Mouse (Mus musculus) megakaryocyte, adult 5-6 weeks (primary cell): ENCODE results near the gene Ncapd2. TPM values are rescaled to one million over a fixed set of nuclear protein-coding genes. Genes with fewer than 3 reads are reported as not detected.

Experiments
- ATAC-seq: 2 replicates; pipeline ENCODE4 v1.8.0; 2016; ENCODE audit warnings: mild to moderate bottlenecking, inconsistent platforms; ENCODE audit not compliant: poor library complexity, severe bottlenecking
- total RNA-seq, 2 experiments: library from RNA; stranded (forward) in 1 of 2; stranded (reverse) in 1 of 2; fragments of 153-499, 151-499 nt in 1 of 2; fragments of 221-1000, 200-1000 nt in 1 of 2; gene quantifications; 2 replicates each; pipeline versions ENCODE4 v1.2.3 to v1.2.4; 2015 to 2017

Ncapd2 gene
- total RNA-seq, 2 experiments from 2014 or later = 195 to 231 TPM

DNA sequence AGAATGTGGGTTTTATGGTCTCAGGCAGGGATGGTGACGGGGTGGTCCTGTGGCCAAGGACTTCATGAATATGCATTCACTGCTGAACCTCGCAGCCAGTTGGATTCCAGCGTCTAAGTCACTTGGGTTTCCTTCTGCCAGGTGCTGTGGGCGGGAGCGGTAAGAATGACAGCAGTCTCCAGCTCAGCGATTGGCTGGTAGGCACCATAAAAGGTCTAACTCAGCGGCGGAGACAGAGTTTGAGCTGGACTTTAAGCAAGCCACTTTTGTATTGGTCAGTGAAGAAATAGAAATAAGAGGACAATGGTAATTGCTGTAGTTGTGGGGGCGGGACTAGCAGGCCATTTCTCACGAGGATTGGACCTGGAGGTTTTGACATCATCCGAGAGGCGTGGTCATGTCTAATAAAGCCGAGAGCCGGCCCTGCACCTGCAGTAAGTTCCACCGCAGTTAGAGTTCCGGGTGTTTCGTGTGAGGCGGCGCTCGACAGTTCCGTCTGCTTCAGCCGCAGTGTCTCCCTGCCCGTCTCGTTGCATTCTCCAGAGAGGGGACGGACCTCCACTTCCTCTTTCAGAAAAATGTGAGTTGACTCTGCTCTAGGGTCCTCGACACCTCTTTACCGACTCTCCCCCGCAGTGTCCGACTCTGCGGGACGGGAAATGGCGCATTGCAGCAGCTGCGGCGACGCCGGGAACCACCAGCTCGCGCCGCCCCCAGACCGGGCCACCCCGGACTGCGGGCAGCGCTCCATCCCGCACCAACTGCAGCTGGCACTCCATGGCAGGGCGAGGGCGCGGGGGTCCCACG lies 23.9 kb upstream of the Ncapd2 start, which contains the start of gene Vamp1:
Gene Vamp1 (plus strand): TSS at position 404 of the 807 bp plus-strand sequence.
- peak; percentile 88 for ATAC-seq

DNA sequence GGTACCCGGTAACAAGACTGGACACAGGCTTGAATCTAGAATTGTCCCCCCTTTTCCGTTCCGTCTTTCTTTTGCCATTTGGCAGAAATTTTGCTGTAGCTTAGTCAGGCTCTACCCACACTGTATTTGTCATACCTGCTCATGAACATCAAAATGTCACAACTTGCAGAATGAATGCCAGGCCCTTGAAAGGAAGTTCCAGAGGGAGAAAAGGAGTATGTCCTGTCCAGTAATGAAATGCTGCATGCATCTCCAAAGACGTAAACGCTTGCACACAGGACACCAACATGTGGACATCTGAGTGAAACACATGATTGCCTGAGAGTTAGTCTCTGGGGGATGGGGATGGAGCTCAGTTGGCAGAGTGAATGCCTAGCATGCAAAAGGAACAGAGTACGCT lies 22.2 kb upstream of the Ncapd2 start:
- ATAC-seq = no peak

DNA sequence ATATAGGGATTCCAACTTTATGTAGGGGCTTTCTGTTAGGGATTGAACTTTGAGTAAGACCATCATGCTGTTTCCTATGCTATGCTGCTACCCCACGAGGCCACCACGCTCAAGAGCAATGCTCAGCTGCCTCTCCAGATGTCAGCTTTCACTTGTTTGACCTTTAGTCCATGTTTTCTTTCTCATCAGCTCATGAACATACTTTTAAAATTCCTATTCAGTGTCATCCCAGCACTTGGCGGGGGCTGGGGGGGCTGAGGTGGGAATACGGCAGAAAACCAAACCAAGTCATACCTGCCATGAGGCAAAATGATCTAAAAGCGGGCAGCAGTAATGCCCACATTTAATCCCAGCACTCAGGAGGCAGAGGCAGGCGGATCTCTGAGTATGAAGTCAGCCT lies 21.6 kb upstream of the Ncapd2 start:
- ATAC-seq = no peak

DNA sequence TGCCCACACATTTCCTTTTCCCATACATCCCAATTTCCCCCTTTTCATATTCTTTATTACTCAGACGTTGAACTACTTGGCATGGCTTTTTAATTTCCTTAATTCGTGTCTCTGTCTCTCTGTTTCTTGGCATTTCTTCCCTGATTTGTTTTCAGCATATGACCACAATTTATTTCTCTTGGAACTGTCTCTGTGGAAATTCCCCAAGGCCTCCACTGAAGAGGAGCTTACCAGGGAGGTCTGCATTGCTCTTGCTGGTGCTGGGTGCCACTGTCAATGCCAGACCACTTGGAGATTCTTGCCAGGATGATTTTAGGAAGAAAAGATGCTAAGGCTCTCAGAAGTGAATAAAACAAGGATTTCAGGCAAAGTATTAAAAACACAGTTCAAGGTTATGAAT lies 21.1 kb upstream of the Ncapd2 start:
- ATAC-seq = no peak

DNA sequence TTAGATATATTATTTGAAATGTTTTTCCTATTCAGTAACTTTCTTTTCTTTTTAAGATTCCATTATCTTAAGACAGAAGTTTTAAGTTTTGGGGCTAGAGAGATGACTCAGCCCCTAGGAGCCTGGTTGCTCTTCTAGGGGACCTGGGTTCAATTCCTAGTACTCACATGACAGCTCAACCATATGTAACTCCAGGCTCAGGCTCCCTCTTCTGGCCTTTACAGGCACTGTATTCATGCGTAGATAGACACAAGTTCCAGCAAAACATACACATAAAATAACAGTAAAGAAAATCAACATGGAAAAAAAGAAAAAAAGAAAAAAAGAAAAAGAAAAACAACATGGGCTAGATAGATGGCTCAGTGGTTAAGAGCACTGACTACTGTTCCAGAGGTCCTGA lies 18.9 kb upstream of the Ncapd2 start:
- no peak for ATAC-seq

DNA sequence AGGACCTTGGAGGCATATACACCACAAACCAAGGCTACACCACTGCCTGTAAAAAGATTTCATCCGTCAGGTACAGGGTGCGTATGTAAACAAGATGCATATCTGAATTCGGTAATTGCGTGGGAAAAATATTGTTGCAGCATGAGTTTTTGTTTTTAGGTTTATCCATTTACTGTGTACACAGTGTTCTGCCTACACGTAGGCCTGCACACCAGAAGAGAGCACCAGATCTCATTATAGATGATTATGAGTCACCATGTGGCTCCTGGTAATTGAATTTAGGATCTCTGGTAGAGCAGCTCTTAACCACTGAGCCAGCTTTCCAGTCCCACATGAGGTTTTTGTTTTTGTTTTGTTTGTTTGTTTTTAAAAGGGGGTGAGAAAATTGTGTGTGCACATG lies 5.7 kb upstream of the Ncapd2 start:
- no peak for ATAC-seq

DNA sequence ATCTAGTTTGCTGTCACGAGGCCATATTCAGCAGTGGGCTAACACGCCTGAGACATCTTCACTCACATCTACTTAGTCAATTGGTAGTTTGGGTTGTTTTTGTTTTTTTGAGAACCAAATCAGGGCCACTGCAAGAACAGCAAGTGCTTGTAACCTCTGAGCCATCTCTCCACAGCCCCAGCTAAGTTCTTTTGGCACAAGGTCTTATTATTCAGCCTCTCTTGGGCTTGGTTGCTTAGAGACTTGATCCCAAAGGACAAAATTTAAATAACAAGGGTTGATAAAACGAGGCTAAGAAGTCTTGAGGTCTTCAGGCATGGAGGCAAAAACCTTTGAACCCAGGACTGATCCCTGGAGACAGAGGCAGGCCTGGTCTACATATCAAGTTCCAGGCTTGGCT lies 4.8 kb upstream of the Ncapd2 start:
- no peak for ATAC-seq

DNA sequence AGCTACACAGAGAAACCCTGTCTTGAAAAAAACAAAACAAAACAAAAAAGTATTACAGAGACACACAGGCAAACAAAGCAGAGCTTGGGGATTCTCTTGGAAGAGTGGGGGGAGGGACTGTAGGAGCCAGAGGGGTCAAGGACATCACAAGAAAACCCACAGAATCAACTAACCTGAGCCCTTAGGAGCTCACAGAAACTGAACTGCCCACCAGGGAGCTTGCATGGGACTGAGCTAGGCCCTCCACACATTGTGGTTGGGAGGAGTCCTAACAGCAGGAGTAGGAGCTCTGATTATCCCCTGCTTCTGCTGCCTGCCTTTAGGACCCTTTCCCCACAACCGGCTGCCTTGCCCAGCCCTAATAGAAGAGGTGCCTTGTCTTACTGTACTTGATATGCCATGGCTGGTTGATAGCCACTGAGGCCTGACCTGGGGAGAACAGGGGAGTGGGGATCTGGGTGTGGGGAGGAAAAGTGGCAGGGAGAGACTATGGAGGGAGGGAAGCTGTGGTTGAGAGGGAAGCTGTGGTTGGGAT lies 4.1 kb upstream of the Ncapd2 start:
- ATAC-seq = no peak

DNA sequence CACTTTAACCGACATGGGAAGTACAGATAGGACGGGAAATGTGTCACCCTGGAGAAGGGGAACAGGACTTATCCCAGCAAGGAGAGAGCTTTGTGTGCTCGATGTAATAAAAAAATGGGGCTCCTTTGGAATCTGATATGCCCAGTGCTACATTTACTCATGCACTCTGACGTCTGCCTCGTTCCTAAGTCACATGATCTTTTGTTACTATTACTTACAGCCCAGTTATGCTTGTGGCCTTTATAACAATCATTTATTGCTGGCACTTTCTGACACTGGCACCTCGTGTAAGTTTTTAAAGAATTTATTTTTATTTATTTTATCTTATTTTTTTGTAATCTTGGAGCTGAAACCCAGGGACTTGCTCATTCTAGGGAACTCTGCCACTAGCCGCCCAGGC lies 1.9 kb upstream of the Ncapd2 start:
- no peak for ATAC-seq

DNA sequence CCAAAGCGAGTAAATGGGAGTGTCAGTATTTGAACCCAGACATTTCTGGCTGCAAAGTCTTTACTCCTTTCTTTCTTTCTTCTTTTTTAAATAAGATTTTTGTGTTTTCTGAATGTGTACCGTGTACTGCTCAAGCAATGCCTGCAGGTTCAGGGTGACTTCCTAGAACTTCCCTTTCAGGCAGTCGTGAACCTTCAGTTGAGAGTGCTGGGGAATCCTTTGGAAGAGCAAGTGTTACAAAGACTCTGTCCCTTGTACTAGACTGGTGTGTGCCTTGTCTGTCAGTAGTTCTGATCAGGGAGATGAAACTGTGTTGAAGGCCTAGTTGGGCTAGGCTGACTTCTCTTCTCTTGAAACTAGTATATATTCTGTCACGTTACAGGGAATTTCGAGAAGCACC lies 1.3 kb upstream of the Ncapd2 start:
- no peak for ATAC-seq

DNA sequence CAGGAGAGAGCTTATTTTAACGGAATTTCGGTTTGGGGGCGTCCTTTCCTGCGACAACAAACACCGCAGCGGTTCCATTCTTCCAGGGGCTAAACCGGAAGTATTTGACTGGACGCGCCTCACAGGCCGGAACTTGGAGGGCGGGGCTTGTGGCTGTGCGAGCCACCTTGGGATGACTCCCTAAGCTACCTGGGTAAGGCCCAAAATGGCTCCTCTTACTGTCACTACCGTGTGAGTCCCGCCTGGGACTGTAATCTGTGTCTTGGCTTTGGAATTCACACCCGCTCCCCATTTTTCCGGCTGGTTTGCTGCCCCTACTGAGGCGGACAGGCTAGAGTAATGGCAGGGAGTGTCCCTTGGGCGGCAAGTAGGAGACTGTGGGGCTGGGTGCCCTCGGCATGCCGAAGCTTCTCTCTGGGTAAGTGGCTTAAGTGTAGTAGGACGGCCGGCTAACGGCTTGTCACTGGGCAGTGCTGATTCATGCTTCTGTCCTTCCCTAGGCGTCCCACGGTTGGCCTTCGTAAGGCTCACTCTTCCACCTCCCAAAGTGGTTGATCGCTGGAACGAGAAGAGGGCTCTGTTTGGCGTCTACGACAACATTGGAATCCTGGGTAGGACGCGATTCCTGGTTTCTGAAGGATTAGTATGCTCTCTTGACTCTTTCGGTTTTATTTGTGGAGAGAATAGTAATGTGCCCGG lies 664 bp upstream of the Ncapd2 start:
- peak; percentile 80 for ATAC-seq

DNA sequence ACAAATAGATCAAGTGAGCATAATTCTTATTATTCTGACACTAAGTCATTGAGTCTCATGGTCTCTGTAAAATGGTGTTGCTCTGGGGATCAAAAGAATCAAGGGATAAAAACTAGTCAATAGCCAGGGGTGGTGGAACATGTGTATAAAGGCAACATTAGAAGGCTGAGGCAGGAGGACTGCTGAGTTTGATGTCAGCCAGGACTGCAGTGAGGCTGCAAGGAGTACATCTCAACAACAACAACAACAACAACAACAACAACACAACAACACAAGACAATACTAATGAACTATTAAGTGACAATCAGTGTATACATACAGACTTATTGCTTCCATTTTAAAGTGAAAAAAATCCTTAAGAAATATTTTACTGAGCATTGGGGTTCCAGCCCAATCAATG lies 685 bp downstream of the Ncapd2 start:
- ATAC-seq = no peak

DNA sequence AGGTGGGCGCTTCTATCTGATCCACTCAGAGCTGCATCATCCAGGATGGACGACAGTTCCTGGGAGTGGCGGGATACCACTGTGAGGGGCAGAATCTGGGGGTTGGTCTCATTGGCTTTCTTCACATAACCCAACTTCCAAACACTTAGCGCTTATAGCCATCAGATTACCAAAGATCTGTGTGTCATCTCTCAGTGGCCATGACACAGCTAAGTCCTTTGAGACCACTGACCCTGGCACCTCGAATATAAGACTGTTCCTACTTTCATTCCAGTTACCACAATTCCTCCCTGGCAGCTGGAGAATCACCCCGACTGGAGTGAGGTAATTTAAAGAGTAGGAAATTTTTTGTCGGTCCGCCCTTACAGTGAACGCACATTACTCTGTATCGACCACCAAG lies 5.3 kb downstream of the Ncapd2 start:
- no peak for ATAC-seq

DNA sequence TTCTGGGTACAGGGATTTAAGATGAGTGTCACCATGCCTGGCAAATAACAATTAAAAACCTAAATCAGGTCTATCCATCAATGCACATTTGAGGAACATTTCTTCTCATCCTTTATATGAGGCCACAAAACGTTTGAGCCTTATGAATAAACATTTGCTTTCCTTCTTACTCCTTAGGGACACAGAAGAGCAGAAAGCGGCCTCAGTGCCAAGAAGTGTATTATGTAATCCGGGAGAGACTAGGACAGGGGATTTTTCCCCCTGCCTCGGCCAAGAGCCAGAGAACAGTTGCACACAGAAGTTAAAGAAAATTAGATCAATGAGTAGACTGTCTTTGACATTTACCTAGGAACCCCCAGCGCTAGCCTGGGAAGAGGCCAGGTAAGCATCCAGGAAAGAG lies 9.4 kb downstream of the Ncapd2 start:
- ATAC-seq = no peak

DNA sequence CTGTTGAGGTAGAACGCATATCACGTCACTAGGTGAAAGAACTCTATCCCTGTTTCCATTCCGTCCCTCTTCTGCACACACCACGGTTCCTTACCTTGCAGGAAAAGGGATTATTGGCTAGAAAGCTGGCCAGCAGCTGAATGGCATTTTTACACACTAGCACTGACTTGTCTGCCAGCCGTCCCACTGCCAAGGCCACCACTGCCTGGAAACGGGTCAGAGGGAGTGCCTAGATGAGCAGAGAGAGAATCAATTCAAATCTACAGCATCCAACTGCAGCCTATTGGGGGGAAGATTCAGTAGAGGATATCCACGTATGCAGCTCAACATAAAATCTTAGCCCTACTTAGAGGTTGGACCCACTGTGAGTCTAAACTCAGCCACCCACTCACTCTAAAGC lies 11.9 kb downstream of the Ncapd2 start:
- ATAC-seq = no peak

DNA sequence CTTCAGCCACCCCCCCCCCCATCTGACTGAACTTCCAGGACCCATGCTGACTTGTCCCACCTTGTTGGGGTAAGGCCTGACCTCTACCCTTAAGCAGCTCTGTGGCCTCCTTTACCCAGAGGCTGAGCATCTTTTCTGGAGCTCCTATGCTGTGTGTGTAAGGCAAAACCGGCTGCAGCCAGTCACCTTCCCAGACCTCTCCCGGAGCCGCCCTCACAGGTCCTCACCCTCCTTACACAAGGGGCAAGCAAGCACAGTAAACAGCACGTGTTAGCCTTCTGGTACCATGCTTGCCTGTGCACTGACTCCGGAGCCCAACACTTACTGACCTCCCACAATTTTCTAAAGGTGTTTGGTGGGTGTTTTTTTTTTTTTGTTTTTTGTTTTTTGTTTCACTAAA lies 16.0 kb downstream of the Ncapd2 start:
- ATAC-seq = no peak

DNA sequence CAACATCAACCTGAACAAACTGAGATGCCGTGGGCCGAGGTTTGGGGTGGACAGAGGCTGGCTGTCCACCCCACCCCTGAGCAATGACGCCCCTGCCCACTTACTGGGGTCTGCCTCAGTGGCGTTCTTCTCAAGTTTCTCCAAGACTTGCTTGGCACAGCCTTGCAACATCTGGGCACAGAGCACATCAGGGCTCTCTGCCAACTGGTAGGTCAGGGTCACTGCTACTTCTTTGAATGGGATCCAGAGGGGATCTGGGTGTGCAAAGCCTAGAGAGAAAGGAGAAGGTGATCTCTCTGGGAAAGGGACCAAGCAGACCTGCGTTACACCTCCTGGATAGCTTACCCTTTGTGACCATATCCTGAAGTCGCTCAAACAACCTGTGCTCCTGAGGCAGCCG lies 18.2 kb downstream of the Ncapd2 start:
- no peak for ATAC-seq

DNA sequence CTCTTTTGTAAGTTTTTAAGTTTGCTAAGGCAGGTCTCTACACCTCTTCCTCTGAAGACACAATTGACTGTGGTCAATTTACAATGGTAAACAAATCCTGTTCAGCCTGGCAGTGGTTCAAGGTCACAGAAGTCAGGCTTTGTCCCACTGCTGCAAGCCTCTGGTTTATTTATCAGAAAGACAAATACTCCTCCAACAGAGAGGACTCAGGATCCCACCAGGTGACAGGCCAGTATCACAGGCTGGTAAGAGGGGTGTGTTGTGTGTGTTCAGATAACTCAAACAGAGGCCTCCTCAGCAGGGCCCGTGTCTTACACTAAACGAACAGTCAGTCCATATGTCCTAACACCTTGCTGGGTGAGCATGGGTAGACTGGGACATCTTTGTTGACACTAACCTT lies 19.0 kb downstream of the Ncapd2 start:
- ATAC-seq = no peak

DNA sequence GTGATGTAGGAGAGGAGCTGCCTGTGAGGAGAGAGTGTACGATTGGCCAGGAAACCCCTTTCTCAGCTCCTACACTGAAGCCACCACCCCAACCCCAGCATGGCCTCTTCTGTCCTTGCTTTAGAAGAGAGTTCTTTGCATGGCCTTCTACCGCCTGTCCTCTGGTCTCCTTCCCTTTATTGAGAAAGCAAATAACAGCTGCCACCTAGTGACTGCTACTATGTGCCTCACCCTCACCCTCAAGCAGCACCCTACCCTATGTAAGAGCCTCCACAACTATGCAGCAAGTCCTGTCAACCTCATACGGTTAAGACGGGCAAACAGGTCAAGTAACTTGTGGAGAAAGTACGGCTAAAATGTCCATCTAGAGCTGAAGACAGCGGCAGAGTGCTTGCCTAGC lies 21.3 kb downstream of the Ncapd2 start:
- no peak for ATAC-seq

DNA sequence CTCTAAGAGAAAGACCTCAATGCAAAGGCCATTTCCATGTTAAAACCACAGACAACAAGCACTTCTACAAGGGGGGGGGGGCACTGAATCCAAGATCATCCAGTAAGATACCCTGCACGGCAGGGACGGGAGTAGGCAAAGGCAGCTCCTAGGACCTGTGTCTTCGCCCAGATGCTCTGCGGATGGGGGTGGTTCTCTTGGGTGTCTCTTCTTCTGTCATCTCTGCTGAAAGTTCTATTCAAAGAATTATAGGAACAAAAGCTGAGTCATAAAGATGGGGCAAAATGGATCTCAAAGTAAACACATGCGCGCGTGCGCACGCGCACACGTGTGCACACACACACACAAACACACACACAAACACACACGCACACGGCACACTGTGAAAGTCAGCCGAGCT lies 23.4 kb downstream of the Ncapd2 start:
- ATAC-seq = no peak

DNA sequence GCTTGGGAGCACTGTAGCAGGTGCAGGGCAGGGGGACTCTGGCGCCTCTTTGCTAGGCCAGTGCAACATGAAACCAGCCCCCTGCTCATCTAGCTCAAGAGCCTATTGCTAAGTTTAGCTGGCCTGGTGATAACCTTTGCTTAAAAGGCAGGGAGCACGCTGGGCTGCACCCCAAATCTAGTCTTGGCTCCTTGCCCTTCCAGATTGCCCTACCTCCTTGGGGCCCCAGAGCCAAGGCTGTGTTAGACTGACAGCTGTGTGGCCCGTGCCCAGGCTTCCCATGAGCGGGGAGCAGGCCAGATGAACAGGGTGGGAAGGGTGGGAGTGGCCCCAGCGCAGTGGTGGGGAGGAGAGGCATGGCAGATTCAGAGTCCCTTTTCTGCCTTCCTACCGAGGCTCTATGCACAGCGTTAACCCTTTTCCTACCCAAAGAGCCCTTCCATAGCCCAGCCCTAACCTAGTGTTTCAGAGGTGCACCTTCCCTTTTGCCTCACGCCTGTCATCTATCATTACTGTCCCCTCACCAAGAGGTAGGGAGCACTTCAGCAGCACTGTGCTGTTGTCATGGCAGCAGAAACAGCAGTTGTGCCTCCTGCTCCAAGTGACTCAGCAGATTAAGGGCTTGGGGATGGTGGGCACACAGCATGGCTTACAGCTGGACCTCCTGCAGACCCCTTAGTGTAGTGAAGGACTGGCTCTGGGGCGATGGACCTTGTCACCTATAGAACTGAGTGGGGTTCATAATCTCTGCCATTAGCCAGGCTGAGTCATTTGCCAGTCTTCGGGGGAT lies 24.4 kb downstream of the Ncapd2 start:
- ATAC-seq = no peak
